Mouse (Mus musculus): ENCODE data around the gene Bcor.

GRCm38 (mm10) chrX:12133178-12133835, 26.8 kb downstream of the Bcor start:
- no peak for TF ChIP-seq POLR2A (IDR thresholded peaks at IDR 0.05; ENCODE audit: borderline replicate concordance, extremely low read depth, low read depth, low read length)
- no peak for TF ChIP-seq CTCF (IDR thresholded peaks at IDR 0.05; ENCODE audit: insufficient read depth, low read length)

Measured in lung, adult 2 months (tissue).